Mouse (Mus musculus): ENCODE data around the gene Sec14l1.

- TF ChIP-seq CTCF (IDR thresholded peaks at IDR 0.05; ENCODE audit: control insufficient read depth, insufficient read depth, low read length) (no peak), POLR2A (IDR thresholded peaks at IDR 0.05; ENCODE audit: borderline replicate concordance, control insufficient read depth, low read depth, low read length) (no peak)
Measured at GRCm38 (mm10) chr11:117118721-117119321, 3.9 kb downstream of the Sec14l1 start.
